Mouse (Mus musculus): ENCODE measurements around the gene B3gnt9. TPM values are rescaled to one million over a fixed set of nuclear protein-coding genes. Genes with fewer than 3 reads are reported as not detected.

The B3gnt9 gene
- total RNA-seq (2023): 0.32 to 1.0 TPM (median 0.69 TPM) in 4 replicates

GRCm38 (mm10) chr8:105254966-105255350, at the start of gene B3gnt9:
Gene B3gnt9, minus strand, starts transcription at chr8:105255153.

GRCm38 (mm10) chr8:105297511-105298192, 42.7 kb upstream of the B3gnt9 start, which contains the start of gene E2f4:
Gene E2f4, plus strand, starts transcription at chr8:105297663.

GRCm38 (mm10) chr8:105295895-105296573, 41.1 kb upstream of the B3gnt9 start, which contains the start of gene Exoc3l:
Gene Exoc3l, minus strand, starts transcription at chr8:105296101.

DNA sequence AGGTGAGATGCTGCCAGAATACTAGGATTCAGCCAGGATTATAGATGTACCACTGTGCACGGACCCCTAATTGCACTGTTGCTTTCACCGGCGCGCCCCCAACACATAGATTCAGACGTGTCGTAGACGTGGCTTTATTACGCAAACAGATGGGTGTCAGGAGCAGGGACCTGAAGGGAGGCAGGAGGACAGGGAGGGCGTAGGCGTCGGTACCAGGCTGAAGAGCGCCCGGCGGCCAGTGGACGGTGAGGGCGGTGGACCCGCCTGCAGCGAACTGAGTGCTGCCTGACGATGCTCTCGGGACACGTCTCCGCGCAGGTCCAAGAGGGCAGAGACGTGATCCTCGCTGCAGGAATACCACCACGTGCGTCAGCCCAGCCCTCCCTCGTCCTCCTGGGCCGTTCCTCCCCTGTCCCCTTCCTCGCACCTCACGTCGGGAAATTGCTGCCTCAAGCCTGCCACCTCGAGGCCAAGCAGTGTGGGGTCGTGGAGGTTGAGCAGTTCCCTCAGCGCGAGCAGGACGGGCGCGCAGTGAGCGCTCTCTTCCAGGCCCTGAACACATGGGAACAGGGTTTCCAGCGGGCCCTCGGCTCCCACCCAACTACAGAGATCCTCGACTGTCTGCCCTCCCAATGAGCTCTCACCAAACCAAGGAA, 35.0 kb upstream of the B3gnt9 start, which contains the start of gene 4931428F04Rik:
Gene 4931428F04Rik, minus strand, starts transcription at position 60 of the 656 bp plus-strand sequence.

GRCm38 (mm10) chr8:105275840-105276239, 20.9 kb upstream of the B3gnt9 start, which contains the start of gene Nol3:
Gene Nol3, plus strand, starts transcription at chr8:105276140.

GRCm38 (mm10) chr8:105269461-105269947, 14.6 kb upstream of the B3gnt9 start, which contains the start of gene Hsf4:
Gene Hsf4, plus strand, starts transcription at chr8:105269801.

GRCm38 (mm10) chr8:105264024-105264982, 9.3 kb upstream of the B3gnt9 start, which contains the start of the genes Tradd and Fbxl8:
Gene Tradd, minus strand, starts transcription at chr8:105264609.
Gene Fbxl8, plus strand, starts transcription at chr8:105264648.

DNA sequence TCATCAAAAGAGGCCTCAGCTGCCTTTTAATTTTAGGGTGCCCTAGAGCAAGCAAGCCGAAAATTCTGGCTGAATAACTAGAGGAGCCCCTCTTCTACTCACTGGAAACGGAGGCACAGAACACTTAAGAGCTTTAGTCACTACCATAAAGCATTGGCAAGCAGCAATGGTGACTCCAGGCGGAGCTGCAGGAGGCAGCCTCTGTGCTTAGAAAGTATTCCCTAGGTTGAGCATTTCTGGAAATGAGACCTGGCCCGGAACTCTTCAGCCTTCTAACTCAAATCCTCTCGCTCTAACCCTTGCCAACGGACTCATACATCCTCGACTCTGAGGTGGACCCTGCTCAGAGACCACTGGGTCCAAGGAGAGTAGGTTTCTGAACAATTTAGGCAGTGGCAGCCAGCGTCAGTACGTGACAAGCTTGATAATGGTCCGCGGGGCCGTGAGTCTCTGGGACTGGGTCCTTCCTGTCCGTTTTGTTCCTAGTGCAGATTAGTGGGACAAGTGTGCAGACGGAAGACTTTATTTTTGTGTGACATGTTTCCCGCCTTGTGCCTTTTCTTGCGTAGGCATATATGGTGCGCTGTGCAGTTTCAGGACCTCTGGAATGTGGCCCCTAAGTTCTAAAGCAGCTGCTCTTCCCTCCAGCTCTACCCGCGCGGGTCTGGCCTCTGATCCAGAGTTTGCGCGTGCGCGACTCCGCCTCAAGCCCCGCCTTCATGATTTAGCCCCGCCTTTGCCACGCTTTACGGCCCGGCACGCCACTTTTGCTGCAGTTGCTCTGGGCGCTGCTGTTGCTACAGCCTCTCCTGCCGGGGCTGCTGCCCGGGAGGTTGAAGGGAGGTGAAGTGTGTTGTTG, 30.3 kb downstream of the B3gnt9 start, which contains the start of gene D230025D16Rik:
Gene D230025D16Rik, plus strand, starts transcription at position 733 of the 859 bp plus-strand sequence.

Other genes with a start within 250 kb of the B3gnt9 start
- gene Ces3a, start 206.6 kb downstream of the B3gnt9 start, total RNA-seq (2023): not detected in 4 replicates
- gene Ces3b, start 171.4 kb downstream of the B3gnt9 start, total RNA-seq (2023): not detected in 4 replicates
- not detected in 4 replicates for gene Ces4a, start 123.4 kb downstream of the B3gnt9 start, total RNA-seq (2023)
- 87.1 to 101 TPM (median 95.3 TPM) in 4 replicates for gene Cbfb, start 84.5 kb downstream of the B3gnt9 start, total RNA-seq (2023)
- 21.4 to 26.3 TPM (median 23.4 TPM) in 4 replicates for gene D230025D16Rik, start 30.0 kb downstream of the B3gnt9 start, total RNA-seq (2023)
- gene Tradd, start 9.5 kb upstream of the B3gnt9 start, total RNA-seq (2023): 18.1 to 24.4 TPM (median 22.1 TPM) in 4 replicates
- gene Fbxl8, start 9.5 kb upstream of the B3gnt9 start, total RNA-seq (2023): 6.0 to 8.5 TPM (median 7.7 TPM) in 4 replicates
- gene Hsf4, start 14.6 kb upstream of the B3gnt9 start, total RNA-seq (2023): 0.33 to 1.2 TPM (median 0.77 TPM) in 4 replicates
- not detected in 4 replicates for gene Nol3, start 21.0 kb upstream of the B3gnt9 start, total RNA-seq (2023)
- gene 4931428F04Rik, start 34.7 kb upstream of the B3gnt9 start, total RNA-seq (2023): 5.1 to 7.3 TPM (median 6.5 TPM) in 4 replicates
- 0.79 to 2.5 TPM (median 1.5 TPM) in 4 replicates for gene Exoc3l, start 40.9 kb upstream of the B3gnt9 start, total RNA-seq (2023)
- gene E2f4, start 42.5 kb upstream of the B3gnt9 start, total RNA-seq (2023): 87.8 to 93.0 TPM (median 91.1 TPM) in 4 replicates
- gene Elmo3, start 50.4 kb upstream of the B3gnt9 start, total RNA-seq (2023): 3.2 to 5.9 TPM (median 4.1 TPM) in 4 replicates
- 6.0 to 7.9 TPM (median 7.3 TPM) in 4 replicates for gene Lrrc29, start 71.1 kb upstream of the B3gnt9 start, total RNA-seq (2023)
- 24.2 to 30.2 TPM (median 26.9 TPM) in 4 replicates for gene Tmem208, start 71.2 kb upstream of the B3gnt9 start, total RNA-seq (2023)
- 31.0 to 37.3 TPM (median 34.9 TPM) in 4 replicates for gene Fhod1, start 92.8 kb upstream of the B3gnt9 start, total RNA-seq (2023)
- gene Slc9a5, start 93.7 kb upstream of the B3gnt9 start, total RNA-seq (2023): 1.5 to 2.0 TPM (median 1.8 TPM) in 4 replicates
- not detected in 4 replicates for gene Plekhg4, start 118.1 kb upstream of the B3gnt9 start, total RNA-seq (2023)
- not detected in 4 replicates for gene Kctd19, start 158.3 kb upstream of the B3gnt9 start, total RNA-seq (2023)
- gene Lrrc36, start 158.4 kb upstream of the B3gnt9 start, total RNA-seq (2023): not detected in 4 replicates
- 0.48 to 1.0 TPM (median 0.79 TPM) in 3 of 4 replicates, not detected in the other for gene Tppp3, start 216.4 kb upstream of the B3gnt9 start, total RNA-seq (2023)
- gene Zdhhc1, start 241.7 kb upstream of the B3gnt9 start, total RNA-seq (2023): 2.7 to 5.8 TPM (median 3.9 TPM) in 4 replicates